Mouse (Mus musculus) brain, embryonic 18.5 days (tissue): ENCODE results near the gene Pak1ip1.

Experiments used
- DNase-seq: peaks from one replicate; pipeline ENCODE4 v3.0.0-alpha.2; 2012; ENCODE audit warnings: low read depth, low spot score

Pak1ip1 gene

DNA sequence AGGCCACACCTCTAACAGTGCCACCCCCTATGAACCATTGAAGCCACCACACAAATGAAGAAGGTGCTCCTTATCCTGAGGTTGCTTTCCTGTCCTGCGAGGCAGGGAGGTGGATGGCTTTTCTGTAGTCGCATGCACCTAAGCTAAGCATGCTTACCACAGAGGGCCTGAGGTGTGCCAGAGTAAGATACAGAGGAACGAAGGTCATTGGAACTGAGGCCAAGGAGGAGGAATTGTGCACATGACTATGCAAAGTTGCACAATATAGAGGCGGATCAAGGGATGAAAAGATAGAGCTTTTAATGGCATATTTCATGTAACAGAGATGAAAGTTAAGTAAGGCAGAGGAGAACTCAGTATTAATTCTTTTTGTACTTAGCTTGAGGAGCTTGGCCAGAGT, 5.4 kb downstream of the Pak1ip1 start:
- DNase-seq, result no peak

DNA sequence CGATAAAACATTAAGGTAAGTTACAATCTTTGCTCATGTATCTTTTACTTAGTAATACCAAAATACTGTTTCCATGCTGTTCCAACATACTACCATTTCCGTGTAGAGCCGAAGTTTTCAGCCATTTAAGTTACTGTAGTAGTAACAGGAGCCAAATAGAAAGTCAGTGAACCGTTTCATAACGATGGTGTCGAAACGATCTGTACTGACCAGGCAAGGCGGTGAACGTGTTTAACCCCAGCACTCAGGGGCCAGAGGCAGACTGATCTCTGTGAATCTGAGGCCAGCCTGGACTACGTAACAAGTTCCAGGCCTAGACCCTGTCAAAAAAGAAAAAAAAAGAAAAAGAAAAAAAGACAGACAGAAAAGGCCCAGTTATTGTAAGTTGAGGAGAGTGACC, 7.4 kb downstream of the Pak1ip1 start:
- DNase-seq, result no peak

DNA sequence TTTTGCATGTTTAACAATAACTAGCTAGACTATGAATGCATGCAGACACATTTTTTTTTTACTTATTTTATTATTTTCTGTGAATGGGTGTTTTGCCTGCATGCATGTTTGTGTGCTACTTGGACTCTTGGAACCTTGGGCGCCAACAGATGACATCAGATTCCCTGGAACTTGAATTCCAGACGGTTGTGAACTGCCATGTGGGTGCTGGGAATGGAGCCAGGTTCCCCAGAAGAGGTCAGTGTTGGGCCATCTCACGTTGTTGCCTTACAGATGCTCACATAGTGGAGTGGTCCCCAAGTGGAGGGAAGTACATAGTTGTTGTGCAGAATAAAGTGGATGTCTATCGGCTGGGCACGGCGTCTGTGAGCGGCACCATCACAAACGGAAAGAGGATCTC, 8.1 kb downstream of the Pak1ip1 start:
- no peak for DNase-seq

DNA sequence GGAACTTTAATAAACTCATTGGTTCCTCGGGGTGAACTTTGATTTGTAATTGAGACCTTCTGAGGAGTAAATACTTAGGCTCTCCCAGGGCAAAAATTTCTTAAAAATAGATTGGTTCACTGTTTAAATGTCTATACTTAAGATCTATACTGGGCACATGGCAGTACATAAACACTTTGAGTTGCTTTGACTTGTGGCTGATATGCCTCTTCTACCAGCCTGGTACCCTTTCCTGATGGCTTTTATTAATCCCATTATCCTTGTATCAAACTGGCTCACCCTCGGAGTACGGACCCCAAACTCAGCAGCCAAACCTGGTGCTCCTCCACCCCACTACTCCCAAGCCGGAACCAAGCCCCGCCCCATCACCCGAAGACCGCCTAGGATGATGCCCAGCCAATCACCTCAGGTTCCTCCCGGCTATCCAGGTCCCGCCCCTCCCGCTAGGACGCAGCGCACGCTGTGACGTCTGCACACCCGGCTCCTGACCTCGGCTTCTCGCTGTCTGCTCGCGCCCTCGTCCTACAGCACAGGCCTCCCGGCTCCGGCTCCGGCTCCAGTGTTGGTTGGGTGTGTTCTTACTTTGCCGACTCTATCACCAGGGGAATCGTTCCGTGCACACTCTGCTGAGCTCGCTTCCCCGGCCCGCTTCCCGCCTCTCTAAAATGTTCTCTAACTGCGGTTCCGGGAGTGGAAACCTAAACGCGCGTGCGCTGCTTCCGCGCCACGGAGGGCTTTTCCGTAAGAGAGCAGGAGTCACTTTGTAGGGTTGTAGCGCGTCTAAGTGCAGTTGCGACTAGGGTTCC, 15.2 kb downstream of the Pak1ip1 start, which contains the start of gene Tmem14c:
Tmem14c (plus strand) TSS at position 464 of the 806 bp plus-strand sequence.
- peak; percentile 82 for DNase-seq

DNA sequence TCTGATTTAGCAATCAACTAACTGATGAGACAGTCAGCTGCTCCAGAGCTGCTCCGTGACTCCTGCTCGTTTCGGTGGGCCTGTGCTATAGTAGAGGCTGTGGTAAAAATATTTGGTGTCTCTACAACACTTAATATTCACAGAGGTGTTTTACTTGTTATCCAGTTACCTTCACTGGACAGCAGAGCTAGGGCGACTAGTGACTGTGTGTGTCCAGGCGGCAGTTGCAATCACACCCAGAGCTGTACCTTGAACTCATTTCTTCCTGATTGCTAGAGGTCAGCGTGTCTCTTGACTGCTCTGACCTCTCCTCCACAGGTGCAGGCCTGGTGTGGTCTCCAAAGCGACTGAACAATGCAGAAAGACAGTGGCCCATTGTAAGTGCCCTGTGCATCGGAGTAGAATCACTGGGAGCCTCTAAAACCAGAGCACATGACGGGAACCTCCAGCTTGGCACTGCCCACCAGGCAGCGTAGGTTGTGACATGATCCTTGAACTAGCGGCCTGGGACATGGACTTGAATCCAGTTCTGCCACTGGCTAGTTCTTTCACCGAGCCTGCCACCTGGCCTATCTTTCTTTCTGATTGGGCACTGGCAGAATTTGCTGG, 16.1 kb downstream of the Pak1ip1 start:
- no peak for DNase-seq

DNA sequence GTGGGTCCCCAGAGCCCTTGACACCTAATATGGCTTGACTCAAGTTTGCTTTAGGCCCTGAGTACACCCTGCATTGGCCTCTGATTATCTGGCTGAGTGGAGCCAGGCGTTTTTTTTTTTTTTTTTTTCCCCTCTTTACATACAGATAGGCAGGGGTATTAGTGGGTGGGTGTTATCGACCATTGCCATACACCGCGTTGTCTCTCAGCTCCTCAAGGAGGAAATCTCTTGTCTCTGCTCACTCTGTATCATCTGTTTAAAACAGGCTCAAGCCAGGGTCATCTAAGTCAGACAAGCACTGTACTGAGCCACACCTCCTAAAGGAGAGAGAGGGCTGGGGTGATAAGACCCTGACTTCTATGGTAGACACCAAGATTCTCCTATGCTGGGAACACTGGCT, 17.0 kb downstream of the Pak1ip1 start:
- DNase-seq, result no peak

DNA sequence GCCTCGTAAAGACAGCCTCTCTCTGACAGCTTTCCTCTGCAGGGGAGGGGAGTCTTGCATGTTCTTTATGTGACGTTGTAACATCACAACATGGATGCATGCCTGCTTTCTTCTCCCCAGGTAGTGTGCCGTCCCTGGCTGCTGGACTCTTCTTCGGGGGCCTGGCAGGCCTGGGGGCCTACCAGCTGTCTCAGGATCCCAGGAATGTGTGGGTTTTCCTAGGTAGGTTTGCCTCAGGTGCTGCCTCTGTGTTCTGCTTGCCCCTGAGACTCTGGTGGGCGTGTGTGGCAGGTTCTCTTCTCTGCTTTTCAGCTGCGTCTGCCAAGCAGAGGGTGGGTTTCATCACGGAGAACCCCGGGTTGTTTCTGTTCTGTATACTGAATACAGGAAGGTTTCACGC, 17.4 kb downstream of the Pak1ip1 start:
- DNase-seq, result no peak

DNA sequence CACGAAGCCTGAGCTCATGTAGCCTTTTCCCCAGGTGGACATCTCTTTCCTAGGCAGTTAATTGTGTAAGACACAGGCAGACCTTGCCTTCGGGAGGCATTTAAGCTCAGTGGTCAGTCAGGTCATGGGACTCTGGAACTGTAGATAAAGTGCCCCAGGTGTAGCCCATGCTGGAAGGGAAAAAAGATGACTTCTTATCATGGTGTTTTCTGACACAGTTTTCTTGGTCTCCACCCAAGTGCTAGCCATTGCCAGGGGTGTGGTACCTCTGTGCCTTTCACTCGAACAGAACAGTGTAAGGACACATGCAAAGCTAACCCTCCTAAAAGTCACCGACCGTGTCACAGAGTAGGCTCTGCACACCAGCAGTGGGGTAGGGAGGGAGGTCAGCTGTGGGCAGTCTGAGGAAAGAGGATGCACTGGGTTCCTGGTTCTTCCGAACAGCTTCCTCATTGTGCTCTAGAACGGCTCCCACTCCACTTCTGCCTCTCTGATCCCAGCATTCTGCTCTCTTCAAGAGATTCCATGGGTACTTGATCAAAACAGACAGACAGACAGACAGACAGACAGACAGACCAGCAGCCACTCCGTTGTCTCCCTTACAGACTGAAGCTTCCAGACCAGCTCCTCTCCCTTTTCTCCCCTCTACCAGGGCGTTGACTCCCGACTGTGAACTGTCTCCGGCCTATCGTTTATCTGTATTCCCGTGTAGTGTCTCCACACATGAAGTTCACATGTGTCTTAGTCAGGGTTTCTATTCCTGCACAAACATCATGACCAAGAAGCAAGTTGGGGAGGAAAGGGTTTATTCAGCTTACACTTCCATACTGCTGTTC, 18.2 kb downstream of the Pak1ip1 start:
- no peak for DNase-seq

DNA sequence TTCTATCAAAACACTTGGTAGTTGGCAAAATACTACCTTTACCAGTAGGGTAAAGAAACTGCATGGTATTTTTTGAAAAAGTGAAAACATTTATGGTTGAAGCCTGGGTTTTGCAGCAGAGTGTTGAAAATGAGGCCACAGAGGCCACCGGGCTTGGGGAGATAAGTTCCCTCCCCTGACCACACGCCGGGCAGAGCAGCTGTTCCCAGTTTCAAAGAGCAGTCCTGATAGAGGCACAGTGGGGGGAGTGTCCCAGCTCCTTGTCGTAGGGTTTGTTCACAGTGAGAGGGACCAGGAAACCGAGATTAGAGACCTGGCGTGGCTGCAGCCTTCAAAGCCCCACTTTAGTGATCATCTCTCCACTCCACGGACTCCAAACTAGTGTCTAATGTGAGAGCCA, 19.7 kb downstream of the Pak1ip1 start:
- no peak for DNase-seq

DNA sequence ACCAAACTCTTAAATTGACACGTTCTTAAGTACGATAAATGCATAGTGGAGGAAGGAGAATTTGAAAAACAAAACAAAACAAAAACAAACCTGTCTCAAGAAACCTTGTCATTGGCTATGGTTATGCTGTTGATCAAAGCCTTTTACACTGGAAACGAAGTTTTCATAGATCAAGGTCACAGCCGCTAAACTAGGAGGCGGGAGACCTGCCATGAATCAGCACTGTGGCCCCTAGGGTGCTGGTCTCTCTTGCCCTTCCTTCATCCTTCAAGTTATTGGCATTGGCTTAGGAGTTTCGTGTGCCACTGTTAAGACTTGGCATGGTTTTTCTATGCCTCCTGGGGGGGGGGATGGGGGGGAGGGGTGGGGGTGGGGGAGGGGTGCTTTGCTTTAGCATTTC, 20.8 kb downstream of the Pak1ip1 start:
- no peak for DNase-seq

DNA sequence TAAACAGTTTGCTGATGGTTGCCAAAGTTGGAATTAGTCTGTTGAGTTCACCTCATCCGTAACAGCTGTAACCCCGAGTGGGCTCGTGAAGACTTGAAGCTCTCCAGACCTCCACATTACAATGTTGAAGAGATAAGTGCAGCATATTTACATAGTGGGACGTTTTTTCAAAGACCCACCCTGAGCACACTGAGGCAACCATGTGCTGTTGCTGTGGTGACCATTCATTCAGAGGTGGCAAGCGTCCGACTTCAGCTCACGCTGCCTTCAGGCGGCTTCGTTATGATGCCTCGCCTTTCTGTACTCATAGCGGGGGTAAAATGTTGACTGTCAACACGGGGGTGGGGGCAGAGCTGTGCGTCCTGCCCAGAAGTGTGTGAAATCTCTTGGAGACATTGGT, 21.3 kb downstream of the Pak1ip1 start:
- no peak for DNase-seq

DNA sequence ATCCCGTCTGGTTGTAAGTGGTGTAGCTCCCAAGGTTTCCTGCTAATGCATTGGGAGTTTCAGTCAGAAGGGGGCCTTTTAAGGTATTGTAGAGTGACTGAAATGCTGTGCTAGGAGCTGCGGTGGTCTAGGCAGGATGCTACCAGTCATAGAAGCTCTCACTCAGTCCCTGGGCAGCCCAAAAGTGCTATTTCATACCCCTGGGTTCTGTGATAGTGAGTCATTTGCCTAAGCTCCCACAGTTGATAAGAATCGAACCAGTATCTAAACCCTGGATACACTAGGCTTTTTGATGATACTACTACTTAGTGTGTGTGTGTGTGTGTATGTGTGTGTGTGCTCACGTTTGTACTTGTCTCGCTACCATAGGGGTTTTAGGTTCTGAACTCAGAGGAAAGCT, 29.3 kb downstream of the Pak1ip1 start:
- no peak for DNase-seq

DNA sequence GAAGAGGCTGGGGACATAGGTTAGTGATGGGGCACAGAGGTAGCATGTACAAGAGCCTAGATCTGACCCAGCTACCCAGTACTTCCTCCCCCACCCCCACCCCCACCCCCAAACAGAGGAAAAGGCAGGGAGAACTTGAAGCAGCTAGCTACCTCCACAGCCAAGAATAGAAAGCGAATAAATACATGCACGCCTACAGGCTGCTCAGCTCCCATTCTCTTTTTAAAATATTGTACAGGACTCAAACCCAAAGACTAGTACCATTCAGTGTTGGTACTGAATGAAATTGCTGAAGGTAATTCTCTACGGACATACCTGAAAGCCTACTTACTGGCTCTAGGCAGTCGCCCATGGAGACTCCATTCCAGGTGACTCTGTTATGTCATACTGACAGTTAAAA, 41.7 kb downstream of the Pak1ip1 start:
- DNase-seq, result no peak

DNA sequence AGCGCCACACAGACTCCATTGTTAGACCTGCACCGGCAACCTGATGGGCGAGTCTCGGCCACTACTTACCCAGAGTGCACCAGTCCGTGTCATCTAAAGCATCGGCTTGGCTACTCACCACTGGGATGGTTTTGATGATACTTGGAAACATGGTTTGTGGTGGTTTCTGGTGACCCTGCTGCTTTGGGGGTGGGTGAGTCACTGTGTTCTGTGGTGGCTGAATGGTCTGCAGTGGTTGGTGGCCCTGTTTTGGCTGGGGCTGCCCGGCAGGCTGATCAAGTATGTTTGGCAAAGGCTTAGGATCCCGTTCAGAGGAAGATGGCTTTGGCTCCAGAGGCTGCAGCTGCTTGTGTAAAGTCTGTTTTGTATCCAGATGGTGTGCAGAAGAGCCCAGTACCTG, 45.1 kb downstream of the Pak1ip1 start:
- DNase-seq, result no peak

DNA sequence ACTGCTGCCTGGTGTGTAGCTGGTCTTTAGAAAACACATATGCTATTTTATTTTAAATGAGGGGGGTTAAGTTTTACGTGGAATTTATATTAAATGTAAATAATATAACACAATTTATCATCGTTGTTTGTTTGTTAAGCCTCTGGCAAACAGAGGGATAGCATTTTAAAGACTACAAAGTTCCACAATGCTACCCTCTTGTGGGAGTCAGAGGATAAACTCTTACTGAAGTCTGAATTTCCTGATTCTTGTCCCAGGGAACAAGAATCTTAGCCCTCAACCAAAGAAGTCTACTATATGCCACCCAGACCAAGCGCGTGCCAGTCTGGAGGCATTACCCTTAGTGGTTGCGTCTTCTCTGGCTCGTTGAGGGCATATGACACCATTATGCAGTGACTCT, 46.5 kb downstream of the Pak1ip1 start:
- no peak for DNase-seq

DNA sequence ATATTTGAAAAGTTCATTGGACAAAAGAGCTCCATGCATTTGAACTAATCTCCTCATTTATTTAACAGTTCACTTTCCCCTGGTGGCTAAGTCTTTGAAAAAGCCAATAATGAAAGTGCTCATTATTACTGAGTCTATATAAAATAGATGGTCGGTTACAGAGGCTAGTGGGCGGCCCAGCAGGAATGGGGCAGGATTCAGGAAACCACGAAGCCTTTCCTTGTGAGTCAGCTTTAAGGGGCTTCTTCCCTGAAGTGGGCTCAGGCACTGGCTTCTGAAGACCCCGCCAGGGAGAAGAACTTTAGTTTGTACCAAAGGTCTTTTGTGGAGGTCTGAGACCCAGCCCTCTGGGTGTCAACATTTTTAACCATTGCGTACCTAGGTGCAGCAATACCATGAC, 51.1 kb downstream of the Pak1ip1 start:
- no peak for DNase-seq
